Mouse (Mus musculus): ENCODE results near the gene Foxp1.

GRCm38 (mm10) chr6:99070710-99071109, 451.8 kb downstream of the Foxp1 start:
- no peak for TF ChIP-seq CTCF (IDR thresholded peaks at IDR 0.05; ENCODE audit: low read depth, low read length)
- no peak for TF ChIP-seq POLR2A (IDR thresholded peaks at IDR 0.05; ENCODE audit: borderline replicate concordance, low read depth, low read length)
